Mouse (Mus musculus): ENCODE results near the gene 6030408B16Rik. TPM values are rescaled to one million over a fixed set of nuclear protein-coding genes. Genes with fewer than 3 reads are reported as not detected.

Gene 6030408B16Rik
- polyA plus RNA-seq (2012; rRNA removed) (0.10 and 0.11 TPM in 2 replicates), polyA plus RNA-seq (2014; fragmentation: Nextera tagmentation; extraction: Ambion mirVana) (0.18 and 0.35 TPM in 2 replicates)

DNA sequence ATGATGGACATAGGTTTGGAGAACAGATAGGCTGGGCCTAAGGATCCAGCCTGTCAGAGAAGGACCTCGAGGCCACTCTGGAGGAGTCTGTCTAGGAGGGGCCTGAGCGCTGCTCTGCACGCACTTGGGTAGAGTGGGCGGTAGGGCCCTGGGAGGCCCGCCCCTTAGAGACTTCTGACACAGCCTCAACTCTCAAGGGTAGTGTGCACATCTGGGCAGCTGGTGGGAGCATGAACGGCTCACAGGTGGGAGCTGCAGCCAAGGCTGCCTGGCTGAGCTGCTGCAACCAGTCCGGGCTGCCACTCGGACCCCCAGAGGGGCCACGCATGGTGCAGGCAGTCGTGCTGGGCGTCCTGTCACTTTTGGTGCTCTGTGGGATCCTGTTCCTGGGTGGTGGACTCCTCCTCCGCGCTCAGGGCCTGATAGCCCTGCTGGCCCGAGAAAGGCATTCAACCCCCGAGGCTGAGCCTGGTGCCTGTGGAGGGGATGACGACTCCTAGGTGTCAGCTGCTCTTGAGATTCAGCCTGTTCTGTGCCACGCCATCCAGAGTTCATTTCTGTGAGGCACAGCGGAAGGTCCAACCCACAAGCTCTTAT lies at the start of gene 6030408B16Rik:
Gene 6030408B16Rik, plus strand, starts transcription at position 188 of the 597 bp plus-strand sequence.
- Histone ChIP-seq H3K9ac (replicated peaks) (no peak within 1 kb of the TSS), H3K4me2 (ENCODE audit: low read depth) (no peak within 1 kb of the TSS), H3K27me3 (ENCODE audit: control insufficient read depth, insufficient read depth, low read length) (no peaks in the 10 kb centered on the region), H3K4me3 (ENCODE audit: insufficient read depth in 1 of 2, low read depth in 2 of 2, low read length in 2 of 2) (no peak within 1 kb of the TSS), H3K27ac (no peak within 1 kb of the TSS), H3K9me3 (ENCODE audit: control insufficient read depth, low read length) (no peaks in the 10 kb centered on the region), H3K36me3 (replicated peaks; ENCODE audit: control insufficient read depth, insufficient read depth, low read depth) (peaks cover 8% of the 10 kb centered on the region), H3K4me1 (replicated peaks; ENCODE audit: control insufficient read depth in 2 of 2, insufficient read depth in 2 of 2, low read length in 1 of 2) (no peaks in the 10 kb centered on the region)
- ATAC-seq (ENCODE audit: insufficient read depth) (no peak), DNase-seq (ENCODE audit: low read depth in 3 of 3, low spot score in 3 of 3) (no peak)
- TF ChIP-seq CTCF (IDR thresholded peaks at IDR 0.05; ENCODE audit: low read depth) = no peak
- no peak for TF ChIP-seq EP300 (IDR thresholded peaks at IDR 0.05; ENCODE audit: low read depth)
- 71% methylated on average over 18 of the region's 18 CpGs for WGBS (ENCODE audit: insufficient replicate concordance)

DNA sequence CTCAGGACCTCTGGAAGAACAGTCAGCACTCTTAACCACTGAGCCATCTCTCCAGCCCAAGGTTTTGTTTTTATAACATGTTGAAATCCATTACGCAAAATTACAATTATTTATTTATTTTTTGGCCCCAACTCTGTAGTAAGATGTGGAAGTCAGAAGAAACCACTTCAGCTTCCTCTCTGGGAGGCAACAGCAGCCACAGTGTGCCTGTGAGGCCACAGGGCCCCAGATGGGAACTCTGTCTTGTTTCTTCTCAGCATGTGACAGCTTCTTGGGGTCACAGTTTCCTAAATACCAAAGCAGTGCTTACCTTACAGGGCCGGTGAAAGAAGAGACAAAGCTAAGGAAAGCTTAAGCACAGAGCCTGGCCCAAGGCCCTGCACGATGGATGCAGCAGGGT lies 49.0 kb upstream of the 6030408B16Rik start:
- H3K27me3 ChIP-seq (ENCODE audit: control insufficient read depth, insufficient read depth, low read length) = no peaks in the 10 kb centered on the region; the same call in 1 of the 2 replicates
- no peaks in the 10 kb centered on the region for H3K9me3 ChIP-seq (ENCODE audit: control insufficient read depth, low read length)
- no peak overlapping the region for H3K27ac ChIP-seq
- ATAC-seq (ENCODE audit: insufficient read depth) (no peak), DNase-seq (ENCODE audit: low read depth in 3 of 3, low spot score in 3 of 3) (no peak)
- H3K4me1 ChIP-seq (replicated peaks; ENCODE audit: control insufficient read depth in 2 of 2, insufficient read depth in 2 of 2, low read length in 1 of 2) = peaks cover 0 to 16% of the 10 kb centered on the region in 2 experiments; a peak in 3 of 4 replicates
- TF ChIP-seq EP300 (IDR thresholded peaks at IDR 0.05; ENCODE audit: low read depth) = no peak
- no peak for TF ChIP-seq CTCF (IDR thresholded peaks at IDR 0.05; ENCODE audit: low read depth)
- no peaks in the 10 kb centered on the region for H3K36me3 ChIP-seq (replicated peaks; ENCODE audit: control insufficient read depth, insufficient read depth, low read depth)
- 24% methylated on average over 3 of the region's 3 CpGs for WGBS (ENCODE audit: insufficient replicate concordance)
- H3K9ac ChIP-seq (replicated peaks) = no peak overlapping the region
- H3K4me2 ChIP-seq (ENCODE audit: low read depth) = no peak overlapping the region
- no peak overlapping the region for H3K4me3 ChIP-seq (ENCODE audit: insufficient read depth in 1 of 2, low read depth in 2 of 2, low read length in 2 of 2)

DNA sequence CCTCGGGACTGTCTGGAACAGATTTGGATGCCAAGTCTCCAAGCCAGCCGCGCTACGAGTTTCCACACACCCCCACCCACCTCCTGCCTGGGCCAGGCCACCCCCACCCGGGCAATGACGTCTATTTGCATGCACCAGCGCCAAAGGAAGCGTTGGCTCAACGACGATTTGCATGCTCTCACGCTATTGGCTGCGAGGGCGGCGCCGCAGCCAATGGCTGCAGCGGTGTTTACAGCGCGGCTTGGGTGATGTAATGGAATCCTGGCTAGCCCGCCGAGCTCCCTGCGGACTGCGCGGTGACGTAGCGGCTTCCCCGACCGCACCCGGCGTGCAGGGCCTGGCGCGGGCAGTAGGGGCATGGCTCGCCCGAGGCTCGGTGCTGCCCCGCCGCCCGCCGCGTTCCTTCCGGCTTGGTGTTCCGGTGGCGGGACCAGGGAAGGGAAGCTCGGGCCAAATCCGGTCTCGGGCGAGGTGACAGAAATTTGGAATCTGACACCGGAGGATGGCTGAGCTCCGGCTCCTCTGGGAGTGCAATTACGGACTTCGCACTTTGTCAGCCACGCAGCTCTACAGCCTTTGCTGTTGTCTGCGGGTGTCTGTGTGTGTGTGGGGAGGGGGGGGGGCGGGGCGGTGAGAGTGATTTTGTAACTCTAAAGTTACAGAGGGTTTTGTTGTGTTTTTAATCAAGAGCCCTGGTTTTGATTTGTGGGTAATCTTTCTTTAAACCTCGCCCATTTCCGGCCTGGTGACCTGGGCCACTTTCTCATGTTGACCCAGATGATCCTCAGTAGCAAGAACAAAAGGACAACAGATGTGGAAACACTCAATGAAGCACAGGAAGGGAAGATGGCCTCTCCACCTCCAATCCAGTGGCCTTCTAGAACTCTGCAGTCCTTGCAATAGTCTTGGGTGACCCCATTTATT lies 46.5 kb upstream of the 6030408B16Rik start:
- DNase-seq (ENCODE audit: low read depth in 3 of 3, low spot score in 3 of 3) = peak; percentile 86 to 87 (median 86)
- ATAC-seq (ENCODE audit: insufficient read depth) = peak; percentile 99
- H3K4me3 ChIP-seq (ENCODE audit: insufficient read depth in 1 of 2, low read depth in 2 of 2, low read length in 2 of 2) = peak overlapping the region; percentile 35 to 41
- TF ChIP-seq CTCF (IDR thresholded peaks at IDR 0.05; ENCODE audit: low read depth) (peak; percentile 35), EP300 (IDR thresholded peaks at IDR 0.05; ENCODE audit: low read depth) (no peak; the same call in 1 of the 2 replicates)
- H3K9ac ChIP-seq (replicated peaks) = no peak overlapping the region; the same call in 1 of the 2 replicates
- H3K4me1 ChIP-seq (replicated peaks; ENCODE audit: control insufficient read depth in 2 of 2, insufficient read depth in 2 of 2, low read length in 1 of 2) = peaks cover 0 to 13% of the 10 kb centered on the region in 2 experiments; a peak in 2 of 4 replicates
- peak overlapping the region; percentile 59 for H3K4me2 ChIP-seq (ENCODE audit: low read depth)
- WGBS (ENCODE audit: insufficient replicate concordance) = 2% methylated on average over 56 of the region's 56 CpGs
- no peaks in the 10 kb centered on the region for H3K36me3 ChIP-seq (replicated peaks; ENCODE audit: control insufficient read depth, insufficient read depth, low read depth)
- no peak overlapping the region for H3K27ac ChIP-seq
- H3K27me3 ChIP-seq (ENCODE audit: control insufficient read depth, insufficient read depth, low read length) = no peaks in the 10 kb centered on the region
- no peaks in the 10 kb centered on the region for H3K9me3 ChIP-seq (ENCODE audit: control insufficient read depth, low read length)

DNA sequence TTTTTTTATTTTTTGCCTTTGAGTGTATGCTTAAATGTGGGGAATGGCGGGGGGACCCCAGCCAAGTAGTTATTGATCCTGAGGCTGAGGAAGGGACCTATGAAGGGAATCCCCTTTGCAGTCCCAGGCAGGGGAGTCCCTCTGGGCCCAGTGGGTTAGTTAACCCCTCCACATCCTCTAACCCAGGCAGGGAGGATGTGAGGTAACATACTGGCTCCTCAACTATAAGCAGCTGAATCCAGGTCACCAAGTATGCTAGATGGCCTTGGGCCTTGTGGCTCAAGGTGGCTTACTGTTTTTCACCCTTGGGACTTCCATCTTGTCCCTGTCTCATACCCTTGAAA lies 45.9 kb upstream of the 6030408B16Rik start:
- Histone ChIP-seq H3K9ac (replicated peaks) (no peak overlapping the region), H3K9me3 (ENCODE audit: control insufficient read depth, low read length) (no peaks in the 10 kb centered on the region), H3K27me3 (ENCODE audit: control insufficient read depth, insufficient read depth, low read length) (no peaks in the 10 kb centered on the region), H3K4me2 (ENCODE audit: low read depth) (no peak overlapping the region), H3K4me3 (ENCODE audit: insufficient read depth in 1 of 2, low read depth in 2 of 2, low read length in 2 of 2) (no peak overlapping the region), H3K27ac (no peak overlapping the region), H3K4me1 (replicated peaks; ENCODE audit: control insufficient read depth in 2 of 2, insufficient read depth in 2 of 2, low read length in 1 of 2) (peaks cover 0 to 13% of the 10 kb centered on the region in 2 experiments; a peak in 2 of 4 replicates), H3K36me3 (replicated peaks; ENCODE audit: control insufficient read depth, insufficient read depth, low read depth) (no peaks in the 10 kb centered on the region)
- DNase-seq (ENCODE audit: low read depth in 3 of 3, low spot score in 3 of 3) = no peak
- WGBS (ENCODE audit: insufficient replicate concordance) = 62% methylated on average over 1 of the region's 1 CpGs
- no peak for ATAC-seq (ENCODE audit: insufficient read depth)
- TF ChIP-seq CTCF (IDR thresholded peaks at IDR 0.05; ENCODE audit: low read depth) = no peak
- TF ChIP-seq EP300 (IDR thresholded peaks at IDR 0.05; ENCODE audit: low read depth) = no peak
